Mouse (Mus musculus) embryo, embryonic 10.5 days (tissue): Measurements from ENCODE around the gene Baiap3.

Experiments used
- DNase-seq: peaks from one replicate; pipeline ENCODE4 v3.0.0-alpha.2; 2015; ENCODE audit warnings: low spot score

The Baiap3 gene

GRCm38 (mm10) chr17:25256140-25256754, at the start of gene Baiap3:
TSS of gene Baiap3 (minus strand) at chr17:25256364.
- peak; percentile 54 for DNase-seq

GRCm38 (mm10) chr17:25298094-25298493, 41.9 kb upstream of the Baiap3 start, which contains the start of gene Prss34:
TSS of gene Prss34 (plus strand) at chr17:25298394.
- DNase-seq, result no peak

GRCm38 (mm10) chr17:25294111-25294510, 37.9 kb upstream of the Baiap3 start:
- no peak for DNase-seq

- DNase-seq, result no peak
These were observed 37.3 kb upstream of the Baiap3 start for GRCm38 (mm10) chr17:25293495-25293894.

- DNase-seq, result peak; percentile 17
These were observed 34.2 kb upstream of the Baiap3 start for GRCm38 (mm10) chr17:25290411-25290810.

GRCm38 (mm10) chr17:25288842-25289241, 32.7 kb upstream of the Baiap3 start:
- DNase-seq, result peak; percentile 71

- DNase-seq, result peak; percentile 83
These were observed 28.9 kb upstream of the Baiap3 start for GRCm38 (mm10) chr17:25285033-25285432.

- DNase-seq, result no peak
These were observed 26.0 kb upstream of the Baiap3 start for GRCm38 (mm10) chr17:25282133-25282532.

- no peak for DNase-seq
These were observed 19.7 kb upstream of the Baiap3 start for GRCm38 (mm10) chr17:25275833-25276232.

- DNase-seq, result no peak
These were observed 18.6 kb upstream of the Baiap3 start, which contains the start of gene Ube2i for GRCm38 (mm10) chr17:25274571-25275346. TSS of gene Ube2i (minus strand) at chr17:25274622.

- peak; percentile 98 for DNase-seq
These were observed 17.7 kb upstream of the Baiap3 start for GRCm38 (mm10) chr17:25273706-25274501.

- peak; percentile 92 for DNase-seq
These were observed 17.0 kb upstream of the Baiap3 start for GRCm38 (mm10) chr17:25272951-25273705.

GRCm38 (mm10) chr17:25272326-25272725, 16.2 kb upstream of the Baiap3 start:
- peak; percentile 27 for DNase-seq

GRCm38 (mm10) chr17:25270795-25271335, 14.7 kb upstream of the Baiap3 start:
- DNase-seq, result no peak

GRCm38 (mm10) chr17:25264453-25264852, 8.3 kb upstream of the Baiap3 start:
- DNase-seq, result no peak

GRCm38 (mm10) chr17:25257804-25258261, 1.7 kb upstream of the Baiap3 start:
- DNase-seq, result no peak

- no peak for DNase-seq
These were observed 1.1 kb downstream of the Baiap3 start for GRCm38 (mm10) chr17:25255110-25255509.

- DNase-seq, result no peak
These were observed 2.4 kb downstream of the Baiap3 start for GRCm38 (mm10) chr17:25253760-25254159.

- peak; percentile 24 for DNase-seq
These were observed 3.5 kb downstream of the Baiap3 start for GRCm38 (mm10) chr17:25252643-25253042.

- DNase-seq, result no peak
These were observed 5.9 kb downstream of the Baiap3 start for GRCm38 (mm10) chr17:25250181-25250835.
